Mouse (Mus musculus): ENCODE measurements around the gene Pop7. TPM values are rescaled to one million over a fixed set of nuclear protein-coding genes. Genes with fewer than 3 reads are reported as not detected.

The Pop7 gene
- total RNA-seq, 2 experiments from 2014 or later, result 11.3 to 11.4 TPM

DNA sequence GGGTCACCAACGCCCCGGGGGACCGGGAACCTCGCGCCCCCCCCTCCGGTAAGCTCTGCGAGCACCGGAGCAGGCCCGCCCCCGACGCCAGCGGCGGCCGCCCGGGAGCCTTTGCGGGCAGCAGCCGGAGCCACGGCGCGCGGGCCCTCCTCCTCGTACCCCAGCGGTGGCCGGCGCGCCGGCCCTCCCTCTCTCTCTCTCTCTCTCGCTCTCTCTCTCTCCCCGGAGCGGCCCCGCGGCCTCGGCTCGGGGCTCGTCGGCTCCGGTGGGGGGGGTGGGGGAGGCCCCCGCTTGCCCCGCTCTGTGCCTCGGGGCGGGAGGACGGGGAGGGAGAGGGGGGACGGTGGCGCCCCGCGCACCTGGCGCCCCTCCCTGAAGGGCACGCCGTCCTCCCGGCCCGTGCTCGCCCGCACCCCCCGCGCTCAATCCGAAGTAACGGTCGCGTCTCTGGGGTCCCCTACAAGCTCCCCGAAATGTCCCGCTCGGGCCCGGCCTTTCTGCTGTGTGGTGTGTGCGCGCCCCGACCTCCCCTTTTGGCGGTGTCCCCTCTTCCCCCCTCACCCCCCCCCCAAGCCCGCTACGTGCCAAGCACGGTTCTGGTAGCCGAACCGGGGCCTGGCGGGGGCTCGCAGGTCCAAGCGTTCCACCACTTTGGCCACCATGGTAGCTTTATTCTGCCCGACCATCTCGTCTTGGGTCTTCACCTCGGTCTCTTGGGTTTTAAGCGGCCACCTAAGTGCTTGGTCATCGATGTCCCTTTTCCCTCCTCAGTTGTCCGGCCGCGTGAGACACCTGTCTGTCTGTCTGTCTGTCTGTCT, 8.5 kb upstream of the Pop7 start:
- H3K4me3 ChIP-seq, result peak overlapping the region; percentile 87
- peak; percentile 60 for DNase-seq
- no peak for TF ChIP-seq CTCF (IDR thresholded peaks at IDR 0.05)
- intact Hi-C loops (cut with DNase I), result no loop called here
- peak overlapping the region; percentile 93 for H3K27ac ChIP-seq

DNA sequence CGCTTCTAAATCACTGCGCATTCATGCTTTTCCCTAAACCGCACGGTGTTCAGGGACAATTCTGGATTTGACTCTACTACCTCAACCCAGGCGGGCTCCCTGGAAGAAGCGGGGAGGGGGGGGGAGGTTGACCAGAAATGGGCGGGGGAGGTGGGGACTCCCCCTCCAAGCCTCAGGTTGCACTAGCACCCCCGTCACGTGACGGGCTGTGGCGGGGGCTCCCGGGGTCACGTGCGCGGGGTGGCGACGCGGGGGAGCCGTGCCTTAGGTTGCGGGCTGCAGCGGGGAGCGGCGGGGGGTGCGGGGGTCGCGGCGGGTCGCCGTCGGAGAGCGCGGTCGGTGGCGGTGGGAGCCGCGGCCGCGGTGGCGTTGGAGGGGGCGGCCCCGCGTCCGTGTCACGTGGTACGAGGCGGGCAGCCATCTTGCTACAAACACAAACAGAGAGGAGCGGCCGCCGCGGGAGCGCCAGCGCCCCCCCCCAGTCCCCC, 7.7 kb upstream of the Pop7 start:
- Histone ChIP-seq H3K27ac (peak overlapping the region; percentile 93), H3K4me3 (peak overlapping the region; percentile 87)
- no peak for TF ChIP-seq CTCF (IDR thresholded peaks at IDR 0.05)
- peak; percentile 90 for DNase-seq
- intact Hi-C loops (cut with DNase I), result no loop called here

DNA sequence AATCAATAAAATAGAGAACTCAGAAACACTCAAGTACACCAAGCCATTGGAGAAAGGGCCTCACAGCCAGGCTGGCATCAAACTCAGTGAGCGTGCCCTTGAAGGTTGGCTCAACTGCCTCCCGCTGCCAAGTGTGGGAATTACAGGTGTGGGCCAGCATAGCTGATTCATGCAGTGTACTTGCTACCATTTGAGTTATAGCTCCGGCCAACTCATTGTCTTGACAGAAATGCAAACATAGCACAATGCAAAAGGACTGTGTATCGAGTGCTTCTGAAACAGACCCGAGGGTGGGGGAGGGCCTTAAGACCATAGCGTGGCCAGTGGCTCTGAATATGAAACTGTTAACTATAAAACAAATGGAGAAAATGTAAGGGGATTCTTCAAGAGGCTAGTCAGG, 1.7 kb upstream of the Pop7 start:
- H3K4me3 ChIP-seq, result no peak overlapping the region
- no peak for DNase-seq
- no peak overlapping the region for H3K27ac ChIP-seq
- no peak for TF ChIP-seq CTCF (IDR thresholded peaks at IDR 0.05)
- intact Hi-C loops (cut with DNase I), result loop anchor here (5.0 to 10.0 kb wide), 4 partner anchors 98 to 241 kb away; partner anchors contain the start of genes Mospd3, Nyap1, Slc12a9 and Srrt

DNA sequence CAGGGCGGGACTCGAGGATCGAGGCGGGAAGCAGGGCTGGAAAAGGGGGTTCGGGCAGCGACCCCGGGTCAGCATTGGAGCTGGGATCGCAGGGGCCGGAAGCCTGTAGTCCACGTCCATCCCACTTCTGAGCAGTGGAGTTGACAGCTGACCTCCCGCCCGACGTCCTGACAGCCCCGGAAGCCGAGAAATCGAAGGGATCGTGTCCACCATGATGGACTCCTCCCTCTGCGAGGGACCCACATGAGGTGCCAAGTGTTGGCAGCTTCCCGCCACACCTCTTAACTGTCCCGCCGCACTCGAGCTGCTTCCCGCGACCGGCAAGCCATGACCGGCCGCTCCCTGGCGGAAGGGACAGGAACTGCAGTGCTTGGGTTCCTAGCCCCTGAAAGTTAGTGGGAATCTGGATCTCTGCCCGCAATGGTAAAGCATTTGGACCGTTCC, 371 bp upstream of the Pop7 start:
- intact Hi-C loops (cut with DNase I), result loop anchor here (1.0 to 10.0 kb wide), 5 partner anchors 31 to 242 kb away; partner anchors contain the start of genes Epo, Gnb2, Mospd3 and Nyap1

DNA sequence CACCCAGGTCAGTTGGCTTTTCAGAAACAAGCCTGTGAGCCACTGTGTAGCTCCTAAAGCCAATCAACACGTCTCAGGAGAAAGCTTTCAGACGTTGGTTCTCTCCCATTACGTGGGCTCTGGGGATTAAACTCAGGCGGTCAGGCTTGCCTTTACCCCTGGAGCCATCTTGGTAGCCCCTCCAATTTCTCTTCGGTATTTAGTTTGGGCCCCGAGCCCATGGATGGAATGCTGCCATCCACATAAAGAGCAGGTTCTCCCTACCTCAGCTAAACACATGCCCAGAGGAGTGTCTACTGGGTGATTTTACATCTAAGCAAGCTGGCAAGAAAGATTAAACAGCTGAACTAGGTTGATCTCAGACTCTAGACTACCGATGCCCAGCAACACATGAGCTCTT, 2.1 kb downstream of the Pop7 start:
- Histone ChIP-seq H3K27ac (no peak overlapping the region), H3K4me3 (no peak overlapping the region)
- intact Hi-C loops (cut with DNase I), result loop anchor here (5.0 to 10.0 kb wide), 4 partner anchors 102 to 245 kb away; partner anchors contain the start of genes Mospd3, Nyap1, Slc12a9 and Srrt
- DNase-seq, result no peak
- TF ChIP-seq CTCF (IDR thresholded peaks at IDR 0.05), result no peak

More for the DNA sequence above, 371 bp upstream of the Pop7 start:
- peak; percentile 90 for TF ChIP-seq CTCF (IDR thresholded peaks at IDR 0.05)
- Histone ChIP-seq H3K4me3 (peak overlapping the region; percentile 94), H3K27ac (peak overlapping the region; percentile 94)
- DNase-seq, result peak; percentile 91

DNA sequence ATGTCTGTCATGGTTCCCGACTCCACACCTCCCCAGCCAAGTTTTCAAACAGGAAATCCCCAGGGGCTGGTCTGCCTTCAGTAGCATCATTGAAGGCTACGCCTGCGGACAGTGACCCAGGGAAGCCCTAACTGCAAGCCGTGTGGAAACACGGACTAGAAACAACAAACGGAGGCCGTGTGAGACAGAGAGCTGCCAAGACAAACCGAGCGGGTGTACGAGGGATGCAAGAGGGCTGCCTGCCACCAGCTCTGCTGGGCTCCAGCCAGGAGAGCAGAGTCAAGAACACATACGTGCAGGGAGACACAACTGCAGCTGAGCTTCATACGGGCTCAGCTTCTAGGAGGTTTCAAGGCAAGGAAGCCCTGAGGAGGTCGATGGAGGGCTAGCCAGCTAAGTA, 8.5 kb downstream of the Pop7 start:
- intact Hi-C loops (cut with DNase I), result no loop called here
- DNase-seq, result no peak
- Histone ChIP-seq H3K4me3 (no peak overlapping the region), H3K27ac (no peak overlapping the region)
- no peak for TF ChIP-seq CTCF (IDR thresholded peaks at IDR 0.05)

DNA sequence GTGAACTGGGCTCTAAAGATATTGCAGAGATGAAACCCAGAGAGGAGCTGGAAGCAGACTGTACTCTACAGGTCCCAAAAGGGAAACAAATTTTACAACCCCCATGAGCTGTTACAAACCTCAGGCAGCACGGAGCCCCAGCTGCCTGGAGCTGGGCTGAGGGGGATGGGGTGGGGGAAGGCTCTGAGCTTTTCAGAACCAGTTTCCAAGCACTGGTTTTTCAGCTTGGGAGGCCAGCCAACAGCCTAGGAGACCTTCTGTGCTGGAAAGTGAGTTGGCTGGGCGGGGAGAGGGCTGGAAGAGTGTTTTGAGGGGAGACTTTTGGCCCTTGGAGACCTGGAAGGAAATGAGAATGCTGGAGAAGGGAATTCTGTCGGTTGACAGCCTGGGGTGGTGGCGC, 10.8 kb downstream of the Pop7 start:
- 0 out of 2 replicates have a peak overlapping the region, but pooled peaks have one; percentile 12 for H3K27ac ChIP-seq
- no peak for TF ChIP-seq CTCF (IDR thresholded peaks at IDR 0.05)
- H3K4me3 ChIP-seq, result no peak overlapping the region
- DNase-seq, result peak; percentile 73
- intact Hi-C loops (cut with DNase I), result no loop called here

DNA sequence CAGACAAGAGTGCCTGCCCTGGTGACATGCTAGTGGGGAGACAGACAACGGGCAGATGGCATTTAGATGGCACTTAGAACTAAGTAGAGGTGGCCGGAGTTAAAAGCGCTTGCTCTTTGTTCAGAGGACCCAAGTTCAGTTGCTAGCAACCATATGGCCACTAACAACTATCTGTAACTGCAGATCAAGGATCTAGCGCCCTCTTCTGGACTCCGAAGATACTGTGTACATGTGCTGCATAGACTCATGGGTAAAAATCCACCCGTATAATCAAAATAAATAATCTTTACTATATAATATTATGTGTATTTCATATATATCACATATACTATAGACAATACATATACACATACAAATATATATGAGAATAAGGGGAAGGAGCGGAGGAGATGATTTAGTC, 14.7 kb downstream of the Pop7 start:
- DNase-seq, result no peak
- Histone ChIP-seq H3K4me3 (no peak overlapping the region), H3K27ac (no peak overlapping the region)
- peak; percentile 27; the same call in 1 of the 2 replicates for TF ChIP-seq CTCF (IDR thresholded peaks at IDR 0.05)
- intact Hi-C loops (cut with DNase I), result no loop called here

DNA sequence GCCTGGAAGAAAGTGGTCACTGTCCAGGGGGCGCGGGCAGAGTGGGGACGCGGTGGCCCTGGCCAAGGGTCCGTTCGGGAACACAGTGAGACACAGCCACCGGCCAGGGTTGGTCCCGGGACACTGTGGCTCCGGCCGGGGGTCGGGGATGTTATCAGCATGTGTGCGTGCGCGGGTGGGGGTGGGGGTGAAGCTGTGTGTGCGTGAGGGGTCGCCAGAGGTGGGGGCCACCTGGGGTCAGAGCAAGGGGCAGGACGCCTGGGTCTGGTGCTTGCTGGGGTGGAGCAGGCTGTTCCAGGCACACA, 16.5 kb downstream of the Pop7 start:
- DNase-seq, result no peak
- Histone ChIP-seq H3K27ac (no peak overlapping the region), H3K4me3 (no peak overlapping the region)
- intact Hi-C loops (cut with DNase I), result no loop called here
- TF ChIP-seq CTCF (IDR thresholded peaks at IDR 0.05), result no peak

DNA sequence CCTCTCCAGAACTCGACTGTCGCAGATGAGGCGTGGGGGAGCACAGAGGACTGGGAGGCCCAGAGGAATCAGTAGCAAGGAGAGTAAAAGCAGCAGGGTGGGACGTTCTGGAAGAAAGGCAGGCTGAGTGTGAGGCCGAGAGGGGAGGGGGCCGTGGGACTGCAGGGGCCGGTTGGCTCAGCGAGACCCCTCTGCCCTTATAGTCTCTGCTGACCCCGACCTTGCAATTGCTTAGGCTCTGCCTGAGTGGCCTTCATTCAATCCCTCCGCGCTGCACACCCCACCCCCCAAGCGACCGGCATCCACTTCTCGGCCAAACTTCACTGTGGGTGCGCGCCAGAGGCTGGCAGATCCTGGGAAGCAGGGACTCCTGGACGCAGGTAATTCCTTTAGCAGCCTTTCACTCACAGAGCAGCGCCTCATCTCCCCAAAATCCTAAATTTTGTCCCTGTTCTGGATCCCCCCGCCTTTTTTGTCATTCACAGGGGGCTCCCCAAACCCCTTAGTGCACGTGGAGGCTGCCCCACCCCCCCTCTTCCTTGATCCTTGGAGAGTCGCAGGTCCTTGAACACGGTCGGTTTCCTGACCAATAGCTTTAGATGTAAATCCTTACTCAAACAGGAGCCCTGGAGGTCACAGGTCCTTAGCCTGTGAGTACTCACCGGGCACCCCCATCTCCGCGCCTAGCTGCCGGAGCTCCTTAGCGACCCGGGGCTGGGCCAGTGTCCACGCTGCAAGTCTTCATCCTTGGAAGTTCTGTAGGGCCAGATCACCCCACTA, 17.1 kb downstream of the Pop7 start:
- Histone ChIP-seq H3K27ac (no peak overlapping the region), H3K4me3 (no peak overlapping the region)
- DNase-seq, result no peak
- intact Hi-C loops (cut with DNase I), result no loop called here
- no peak for TF ChIP-seq CTCF (IDR thresholded peaks at IDR 0.05)

DNA sequence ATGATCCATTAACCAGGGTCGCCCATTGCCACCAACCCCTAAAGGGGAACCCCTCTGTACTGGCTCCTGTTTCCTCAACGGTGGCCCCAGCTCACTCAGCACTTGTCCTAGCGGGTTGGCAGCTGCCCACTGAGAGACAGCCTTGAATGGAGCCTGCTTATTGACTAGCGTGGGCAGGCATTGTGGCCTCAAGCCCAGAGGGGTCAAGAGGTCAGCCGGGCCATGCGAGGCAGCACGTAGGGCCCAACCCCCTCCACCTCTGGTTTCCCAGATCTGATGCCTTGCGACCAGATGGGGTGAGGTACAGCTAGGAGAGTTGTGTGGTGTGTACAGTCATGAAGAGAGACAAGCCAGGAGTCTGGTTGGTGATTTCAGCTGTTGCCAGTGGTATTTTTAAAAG, 20.4 kb downstream of the Pop7 start:
- intact Hi-C loops (cut with DNase I), result loop anchor here (2.0 to 5.0 kb wide), 2 partner anchors 27 to 275 kb away; no protein-coding TSS in a partner anchor
- TF ChIP-seq CTCF (IDR thresholded peaks at IDR 0.05), result no peak
- H3K4me3 ChIP-seq, result no peak overlapping the region
- DNase-seq, result no peak
- no peak overlapping the region for H3K27ac ChIP-seq

DNA sequence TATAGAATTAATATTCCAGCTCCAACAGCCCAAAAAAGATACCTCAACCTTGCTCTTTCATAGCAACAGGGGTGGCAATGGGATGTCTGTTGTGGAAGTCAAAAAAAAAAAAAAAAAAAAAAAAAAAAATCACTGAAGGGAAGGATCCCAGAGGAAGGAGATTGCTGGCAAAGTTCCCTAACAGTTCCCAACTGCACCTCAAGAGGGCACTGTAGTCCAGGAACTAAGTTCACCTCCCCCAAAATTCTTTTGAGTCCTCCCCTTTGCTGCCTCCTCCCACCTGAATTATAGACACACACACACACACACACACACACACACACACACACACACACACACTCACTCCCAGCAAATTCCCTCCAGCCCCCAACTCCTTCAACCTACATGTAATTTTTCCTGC, 21.2 kb downstream of the Pop7 start:
- intact Hi-C loops (cut with DNase I), result loop anchor here (2.0 to 5.0 kb wide), 2 partner anchors 28 to 276 kb away; no protein-coding TSS in a partner anchor
- H3K4me3 ChIP-seq, result no peak overlapping the region
- peak; percentile 75 for DNase-seq
- no peak overlapping the region for H3K27ac ChIP-seq
- peak; percentile 71 for TF ChIP-seq CTCF (IDR thresholded peaks at IDR 0.05)

DNA sequence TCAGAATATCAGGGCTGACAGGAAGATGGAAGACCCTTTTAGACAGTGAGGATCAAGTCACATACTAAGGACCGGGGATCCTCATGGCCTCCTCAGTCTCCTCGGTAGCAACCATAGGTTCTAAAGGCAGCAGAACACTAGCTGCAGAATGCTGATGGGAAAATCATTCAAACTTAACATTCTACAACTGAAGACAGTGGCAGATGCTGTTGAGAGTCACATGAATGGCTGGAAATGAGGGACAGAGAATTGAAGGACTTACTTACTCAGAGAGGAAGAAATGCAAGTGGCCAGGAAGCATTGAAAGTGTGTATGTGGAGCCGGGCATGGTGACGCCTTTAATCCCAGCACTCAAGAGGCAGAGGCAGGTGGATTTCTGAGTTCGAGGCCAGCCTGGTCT, 25.4 kb downstream of the Pop7 start, which contains the start of gene Zan:
Zan (minus strand) TSS at position 101 of the 400 bp plus-strand sequence.
- intact Hi-C loops (cut with DNase I), result no loop called here
- TF ChIP-seq CTCF (IDR thresholded peaks at IDR 0.05), result no peak
- Histone ChIP-seq H3K4me3 (no peak within 1 kb of the TSS), H3K27ac (no peak within 1 kb of the TSS)
- no peak for DNase-seq

All from gastrocnemius, adult 2 months (tissue).